Mouse (Mus musculus) hindlimb bud, embryonic 11.5 days (tissue): ENCODE measurements around the gene Nap1l5.

Source experiments
- DNase-seq: peaks from one replicate; pipeline ENCODE4 v3.0.0-alpha.2; 2012; ENCODE audit warnings: low read depth, low spot score; ENCODE audit errors: extremely low spot score

Gene Nap1l5

DNA sequence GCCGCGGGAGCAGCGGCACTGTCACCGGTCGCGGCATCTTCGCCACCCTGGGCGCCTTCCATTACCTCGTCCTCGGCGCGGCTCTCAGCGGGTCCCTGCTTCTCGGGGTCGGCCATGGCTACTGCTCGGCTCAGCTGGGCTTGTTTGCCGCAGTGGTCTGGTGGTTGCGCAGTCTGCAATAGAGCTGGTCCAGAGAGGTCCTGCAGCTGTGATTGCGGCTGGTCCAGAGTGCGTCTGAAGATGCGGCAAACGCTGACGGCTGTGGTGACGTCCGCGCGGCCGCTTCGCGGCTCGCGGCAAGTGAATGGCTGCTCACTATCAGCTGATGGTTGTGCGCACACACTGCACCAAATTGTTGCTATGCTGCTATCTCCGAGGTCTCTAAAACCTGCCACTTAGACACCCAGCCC is at the start of gene Nap1l5:
Gene Nap1l5 (minus strand): TSS at position 225 of the 410 bp plus-strand sequence.
- no peak for DNase-seq

DNA sequence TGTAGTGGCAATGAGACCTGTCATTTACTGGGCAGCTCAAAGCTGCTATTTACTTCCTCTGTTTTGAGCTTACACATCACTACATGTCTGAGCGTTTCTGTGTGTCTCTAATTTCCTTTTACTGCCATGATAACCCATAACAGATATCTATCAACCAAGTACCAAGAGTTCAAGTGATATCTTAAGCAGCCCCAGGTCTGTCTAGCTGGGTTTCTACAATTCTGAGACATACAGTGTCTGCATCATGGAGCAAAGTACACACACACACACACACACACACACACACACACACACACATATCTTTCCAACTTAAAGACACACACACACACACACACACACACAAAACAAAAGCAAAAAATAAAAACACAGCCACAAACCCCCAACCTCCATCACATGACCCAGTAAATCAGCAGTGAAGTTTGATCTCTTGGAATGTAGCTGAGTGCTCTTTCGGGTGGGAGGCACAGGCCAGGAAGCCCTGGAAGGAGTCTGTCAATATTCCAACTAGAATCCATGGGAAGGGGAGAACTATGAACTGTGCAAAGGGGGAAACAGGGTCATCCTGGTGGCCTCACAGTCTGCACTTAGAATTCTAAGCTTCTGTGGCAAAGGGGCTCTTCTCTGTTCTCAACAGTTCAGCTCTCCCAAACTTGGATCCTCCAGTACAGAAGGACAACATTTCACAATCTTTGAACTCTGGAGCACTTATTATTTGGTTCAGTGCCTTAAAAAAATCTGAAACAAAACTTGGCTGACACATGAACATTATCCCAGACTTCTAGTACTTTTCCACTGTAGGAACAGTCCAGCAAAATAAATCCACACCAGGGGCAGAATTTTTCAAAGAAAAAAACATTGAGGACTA is 44.5 kb upstream of the Nap1l5 start:
- DNase-seq = no peak

DNA sequence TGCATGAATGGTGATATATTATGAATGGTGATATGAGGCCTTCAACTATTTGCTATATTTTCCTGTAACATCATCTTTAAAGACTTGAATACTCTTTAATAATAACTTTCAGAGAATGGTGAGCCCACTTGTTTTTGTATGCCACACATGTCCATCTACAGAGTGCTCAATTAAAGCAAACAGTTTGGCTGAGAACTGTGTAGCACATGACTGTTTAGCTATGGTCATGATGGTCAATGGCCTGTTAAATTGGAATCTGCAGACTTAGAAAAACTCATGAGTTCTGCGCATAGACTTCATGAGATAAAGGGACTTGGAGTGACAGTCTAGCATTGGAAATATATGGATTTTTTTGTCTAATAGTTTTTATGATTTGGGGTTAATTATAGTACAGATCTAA is 43.5 kb upstream of the Nap1l5 start:
- no peak for DNase-seq

DNA sequence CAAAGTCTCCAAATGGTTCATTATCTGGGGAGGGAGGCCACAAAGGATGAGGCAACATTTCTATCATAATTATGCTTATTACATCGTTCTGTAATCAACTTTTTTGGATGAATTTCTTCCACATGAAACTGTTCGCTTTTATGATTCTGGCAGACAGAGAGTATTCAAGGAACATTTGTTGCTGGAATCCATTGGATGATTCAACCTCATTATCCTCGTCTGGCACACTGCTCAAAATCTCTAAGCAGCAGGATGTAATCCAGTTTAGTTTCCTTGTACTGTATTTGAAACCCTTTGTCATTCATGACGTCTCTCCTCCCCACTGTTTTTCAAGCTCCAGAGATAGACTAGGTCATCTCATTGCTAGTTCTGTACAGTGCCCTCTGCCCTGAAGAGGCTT is 40.0 kb upstream of the Nap1l5 start:
- no peak for DNase-seq

DNA sequence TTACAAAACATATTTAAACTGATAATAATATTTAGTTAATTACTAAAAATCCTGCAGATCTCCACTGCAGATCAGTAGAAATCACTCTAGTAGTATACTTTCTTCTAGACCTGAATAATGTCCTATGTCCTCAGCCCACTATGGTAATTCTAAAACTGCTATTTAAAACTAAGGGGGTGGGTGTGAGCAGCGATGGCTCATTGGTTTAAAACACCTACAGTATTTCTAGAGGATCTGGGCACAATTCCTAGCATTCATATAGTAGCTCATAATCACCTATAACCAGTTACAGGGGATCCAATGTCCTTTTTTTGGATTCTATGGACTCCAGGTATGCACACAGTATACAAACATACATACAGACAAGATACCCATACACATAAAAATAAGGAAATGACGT is 39.4 kb upstream of the Nap1l5 start:
- DNase-seq = no peak

DNA sequence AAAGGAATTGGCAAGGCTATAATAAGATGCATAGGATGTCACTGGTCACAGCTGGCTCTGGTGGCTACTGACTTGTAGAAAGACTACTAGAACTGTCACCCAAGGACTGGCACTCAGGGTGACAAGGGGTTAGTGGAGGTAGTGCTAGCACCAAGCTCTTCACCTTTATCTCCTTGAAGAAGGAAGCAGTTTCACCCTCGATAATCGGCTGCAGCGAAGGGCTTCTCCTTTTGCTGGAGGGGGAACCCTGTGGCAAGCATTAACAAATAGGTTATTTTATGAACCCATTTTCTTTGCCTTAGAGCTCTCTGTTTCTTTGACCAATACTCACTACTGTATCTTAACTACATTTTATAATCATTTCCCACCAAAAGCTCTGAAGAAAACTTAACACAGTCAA is 37.1 kb upstream of the Nap1l5 start:
- no peak for DNase-seq

DNA sequence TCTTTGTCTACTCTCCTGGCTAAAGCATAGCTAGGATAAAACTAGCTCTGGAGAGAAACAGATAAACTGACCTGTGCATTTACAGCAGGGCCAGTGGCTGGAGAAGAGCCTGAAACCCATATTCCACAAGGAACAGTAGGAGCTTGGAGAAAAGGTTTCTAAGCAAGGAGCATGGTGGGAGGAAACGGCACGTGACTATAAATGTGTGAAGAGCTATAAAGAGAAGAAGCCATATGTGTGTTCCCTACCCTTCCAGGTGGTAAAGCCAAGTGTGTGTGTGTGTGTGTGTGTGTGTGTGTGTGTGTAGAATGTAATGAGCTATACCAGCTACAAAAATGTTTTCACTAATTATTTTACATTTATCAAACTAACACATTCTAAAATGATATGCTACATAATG is 35.4 kb upstream of the Nap1l5 start:
- DNase-seq = no peak

DNA sequence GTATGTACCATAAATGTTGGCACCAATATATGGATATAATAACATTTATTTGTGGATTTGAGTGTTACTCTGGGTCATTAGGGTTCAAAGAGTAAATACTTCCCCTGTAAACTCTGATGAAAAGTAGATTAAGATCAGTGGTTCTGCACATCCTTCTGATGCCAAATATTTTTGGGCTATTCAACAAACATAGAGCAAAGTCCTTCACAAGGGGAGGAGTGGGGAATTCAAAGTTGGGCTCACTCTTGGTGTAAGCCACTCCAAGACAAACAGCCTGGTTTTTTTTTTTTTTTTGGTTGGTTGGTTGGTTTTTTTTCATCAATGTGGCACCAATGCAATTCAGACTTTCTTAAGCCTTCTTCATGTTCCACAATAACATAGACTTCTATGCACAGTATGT is 30.9 kb upstream of the Nap1l5 start:
- no peak for DNase-seq

DNA sequence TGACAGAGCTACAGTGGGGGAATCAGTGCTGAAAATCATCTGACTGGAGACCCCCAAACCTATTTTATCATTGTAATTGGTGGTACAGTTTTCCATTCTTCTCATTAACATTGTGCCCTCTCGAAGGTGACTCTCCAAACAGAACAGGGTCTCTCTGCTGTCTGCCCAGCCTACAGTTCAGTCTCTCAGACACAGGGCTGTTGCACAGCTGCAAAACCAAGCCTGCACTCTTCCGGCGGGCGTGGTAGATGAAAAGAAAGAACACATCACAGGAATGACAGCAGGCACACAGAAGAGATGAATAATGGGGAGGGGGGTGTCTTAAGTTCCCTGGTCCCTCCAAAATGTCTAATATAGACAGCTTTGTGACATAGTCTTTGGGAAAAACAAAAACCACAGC is 27.3 kb upstream of the Nap1l5 start:
- no peak for DNase-seq

DNA sequence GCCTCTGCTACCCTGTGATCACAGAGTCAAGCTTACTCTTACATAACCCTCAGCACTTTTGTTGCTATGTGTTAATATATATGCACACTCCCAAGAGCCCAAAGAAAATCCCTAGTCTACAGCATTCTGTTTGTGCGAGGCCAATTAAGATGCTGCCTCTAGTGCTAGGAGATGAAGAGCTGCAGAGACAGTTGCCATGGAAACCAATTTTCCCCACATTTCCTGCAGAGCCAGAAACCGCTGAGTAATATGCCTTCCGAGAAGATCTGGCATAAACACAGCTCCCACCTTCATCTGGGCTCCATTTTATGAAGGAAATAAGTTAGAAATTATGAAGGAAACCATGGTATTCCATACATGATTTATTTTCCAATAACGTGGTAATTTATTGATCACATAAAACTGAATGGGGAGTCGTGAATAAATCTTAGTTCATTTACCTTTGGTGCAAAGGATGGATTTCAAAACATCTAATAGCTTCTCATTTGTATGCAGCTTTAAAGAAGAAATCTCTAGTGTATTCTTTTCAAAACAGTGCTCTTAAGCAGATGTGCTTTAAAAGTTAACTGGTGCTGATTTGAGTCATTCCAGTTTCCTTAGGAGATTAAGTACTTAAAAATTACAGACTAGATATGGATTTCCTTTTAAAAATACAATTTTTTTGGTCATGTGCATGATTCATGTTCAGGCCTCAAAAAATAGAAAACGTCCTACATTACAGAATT is 26.5 kb upstream of the Nap1l5 start:
- DNase-seq = peak; percentile 64

DNA sequence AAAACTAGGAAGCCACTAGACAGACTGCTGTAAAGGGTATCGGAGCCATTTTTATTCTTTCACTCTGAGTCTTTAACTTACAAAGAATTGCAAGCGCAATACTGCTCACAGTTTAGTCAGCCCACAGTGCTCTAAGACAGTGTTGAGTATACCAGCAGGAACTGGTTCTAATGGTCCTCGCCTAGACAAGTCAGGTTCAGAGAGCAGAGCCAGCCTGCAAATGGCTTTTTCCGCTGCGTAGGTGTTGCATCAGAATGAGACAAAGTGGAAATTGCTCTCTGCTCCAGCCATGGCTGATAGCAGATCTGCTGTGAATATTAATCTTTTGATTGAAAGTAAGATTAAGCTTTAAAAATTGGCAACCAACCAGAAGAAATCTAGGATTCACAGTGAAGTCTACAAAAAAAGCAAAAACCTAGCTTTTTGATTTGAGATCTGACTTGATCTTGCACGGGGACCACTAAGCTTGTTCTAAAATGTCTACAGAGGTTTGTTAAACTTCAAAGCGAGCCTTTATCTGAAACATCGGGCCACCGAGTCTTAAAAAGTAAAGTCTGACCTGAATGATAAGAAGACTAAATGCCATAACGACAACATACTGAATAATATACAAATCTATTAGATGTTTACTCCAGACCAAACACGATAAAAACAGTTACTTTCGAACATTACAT is 25.8 kb upstream of the Nap1l5 start:
- no peak for DNase-seq

DNA sequence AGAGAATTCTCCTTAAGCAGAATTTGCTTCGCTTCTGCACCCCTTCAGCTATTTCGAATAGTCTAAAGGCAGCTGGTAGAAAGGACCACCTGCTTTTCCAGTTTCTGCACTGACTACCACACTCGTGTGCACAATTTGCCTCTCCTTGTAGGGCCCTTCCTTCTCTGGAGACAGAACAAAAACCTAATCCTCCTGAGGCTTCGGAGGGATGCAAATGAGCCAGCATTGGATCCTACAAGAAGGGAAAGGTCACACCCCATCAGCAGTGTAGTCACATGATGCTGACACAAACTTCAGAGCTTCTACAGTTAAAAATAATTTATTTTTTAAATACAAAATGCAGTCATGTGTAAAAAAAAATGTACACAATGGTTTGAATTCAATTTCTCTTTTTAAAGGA is 24.3 kb upstream of the Nap1l5 start:
- DNase-seq = no peak

DNA sequence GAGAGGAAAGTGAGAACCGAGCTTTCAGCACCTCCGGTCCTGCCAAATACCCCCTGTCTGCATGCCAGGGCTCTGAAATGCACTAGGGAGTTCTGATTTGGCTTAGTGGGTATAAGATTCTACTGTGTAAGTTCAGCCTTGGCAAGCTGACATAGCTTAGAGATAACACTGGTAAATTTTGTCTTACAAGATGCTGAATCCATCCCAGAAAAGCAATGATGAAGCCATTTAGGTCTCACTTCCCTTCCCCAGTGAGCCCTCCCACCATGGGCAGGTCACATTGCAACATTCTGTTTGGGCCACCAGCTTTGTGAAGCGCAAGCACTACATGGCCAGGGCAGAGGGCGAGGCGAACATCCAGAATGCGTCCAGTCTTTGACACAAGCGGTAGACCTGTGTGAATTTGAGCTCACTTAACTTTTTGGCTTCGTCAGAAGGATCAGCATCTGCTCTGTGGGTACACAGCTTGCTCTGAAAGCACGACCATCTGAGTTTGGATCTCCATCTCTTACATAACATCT is 23.1 kb upstream of the Nap1l5 start:
- no peak for DNase-seq

DNA sequence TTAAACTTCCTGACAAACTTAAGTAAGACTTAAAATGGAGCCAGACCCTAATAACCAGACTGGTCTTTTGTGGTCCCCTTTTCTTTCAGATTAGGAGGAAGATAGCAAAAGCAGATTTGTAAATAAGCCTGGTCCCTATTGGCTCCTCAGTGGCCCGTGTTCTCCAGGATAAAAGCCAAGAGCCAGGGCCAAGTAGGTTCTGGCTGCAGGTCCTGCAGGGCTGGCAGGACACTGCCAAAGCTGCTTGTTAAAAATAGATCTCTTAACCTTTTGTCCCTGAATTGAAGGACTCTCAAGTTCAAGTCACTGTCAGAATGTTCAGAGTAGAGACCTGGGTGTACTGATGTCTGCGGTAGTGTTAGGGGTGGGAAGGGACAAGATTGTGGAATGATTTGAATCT is 21.0 kb upstream of the Nap1l5 start:
- no peak for DNase-seq

DNA sequence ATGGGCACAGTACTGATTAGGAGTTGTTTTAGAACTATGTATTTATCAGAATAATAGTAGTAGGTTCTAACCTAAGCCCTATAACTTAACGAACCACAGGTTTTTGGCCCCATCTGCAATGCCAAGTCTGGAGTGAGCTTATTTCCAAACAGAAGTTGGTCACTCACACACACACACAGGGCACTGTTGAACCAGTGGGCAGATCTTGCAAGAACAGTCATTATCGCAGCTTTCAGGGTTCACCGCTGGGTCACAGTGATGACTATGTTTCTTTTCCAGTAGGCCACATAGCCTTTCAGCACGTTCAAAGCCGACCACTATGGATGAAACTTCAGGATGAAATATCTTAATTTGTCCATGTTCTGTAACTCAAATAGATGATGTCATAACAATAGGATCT is 15.6 kb upstream of the Nap1l5 start:
- no peak for DNase-seq

DNA sequence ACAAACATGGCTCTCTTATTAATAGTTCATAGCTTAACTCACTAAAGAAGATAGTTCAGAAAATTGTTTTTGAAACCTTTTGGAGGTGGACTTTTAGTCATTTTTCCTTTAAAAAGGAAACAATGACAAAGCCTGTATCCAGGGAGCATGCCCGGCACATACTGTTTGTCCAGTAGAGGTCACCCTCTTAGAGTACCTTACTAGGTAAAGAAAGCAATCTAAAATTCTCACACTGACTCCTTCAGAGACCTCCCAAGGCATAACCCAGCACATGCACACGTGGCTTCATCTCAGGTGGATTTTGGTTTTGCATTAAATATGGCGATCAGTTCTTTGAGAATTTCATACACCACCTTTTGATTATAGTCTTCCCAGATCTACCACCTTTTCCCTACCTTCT is 14.7 kb upstream of the Nap1l5 start:
- no peak for DNase-seq

DNA sequence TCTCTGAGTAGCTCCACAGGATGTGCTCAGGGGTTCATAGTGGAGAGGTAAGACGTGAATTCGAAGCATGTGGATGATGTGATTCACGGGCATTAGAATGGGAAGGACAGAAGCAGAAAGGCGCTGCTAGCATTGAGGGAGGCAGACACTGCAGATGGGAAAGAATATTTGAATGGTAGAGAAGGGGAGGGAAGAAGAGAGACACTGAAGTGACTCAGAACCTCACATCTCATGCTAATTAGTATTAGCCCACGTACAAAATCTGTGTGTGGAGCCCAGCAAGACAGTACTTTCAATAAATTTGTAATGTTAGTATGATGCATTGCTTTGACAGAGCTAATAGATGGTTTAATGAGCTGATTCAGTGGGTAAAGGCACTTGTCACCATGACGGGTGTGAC is 13.9 kb upstream of the Nap1l5 start:
- DNase-seq = no peak

DNA sequence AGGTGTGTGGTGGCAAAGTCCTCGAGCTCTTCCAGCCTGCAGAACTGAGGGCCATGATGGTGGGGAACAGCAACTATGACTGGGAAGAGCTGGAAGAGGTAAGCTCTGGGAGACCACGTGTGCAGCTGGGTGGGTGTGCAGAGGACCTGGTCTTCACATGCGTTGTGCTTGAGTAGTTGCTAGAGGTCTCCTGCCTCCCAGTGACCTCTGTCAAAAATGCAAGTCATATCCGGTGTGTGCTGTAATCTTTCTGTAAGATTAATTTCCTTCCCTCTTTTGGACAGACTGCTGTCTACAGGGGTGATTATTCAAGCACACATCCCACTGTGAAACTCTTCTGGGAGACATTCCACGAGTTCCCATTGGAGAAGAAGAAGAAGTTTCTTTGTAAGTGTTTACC is 9.6 kb upstream of the Nap1l5 start:
- DNase-seq = no peak

DNA sequence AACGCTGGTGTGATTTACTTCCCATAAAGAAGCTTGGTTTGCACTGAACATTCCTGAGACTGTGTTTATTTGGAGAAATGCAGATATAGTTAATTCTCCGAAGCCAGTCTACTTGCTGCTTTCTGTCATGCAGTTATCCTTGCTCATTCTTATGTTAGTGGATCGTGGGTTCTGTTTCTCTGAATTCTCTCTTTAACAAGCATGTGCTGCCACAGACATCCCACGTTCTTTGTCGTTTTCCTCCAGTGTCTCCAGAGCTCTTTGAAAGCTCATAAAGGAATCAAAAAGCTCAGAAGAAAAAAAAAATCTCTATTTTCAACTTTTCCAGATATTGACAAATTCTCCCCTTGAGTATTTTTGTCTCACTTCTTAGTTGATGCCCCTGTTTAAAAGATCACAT is 7.1 kb upstream of the Nap1l5 start:
- no peak for DNase-seq

DNA sequence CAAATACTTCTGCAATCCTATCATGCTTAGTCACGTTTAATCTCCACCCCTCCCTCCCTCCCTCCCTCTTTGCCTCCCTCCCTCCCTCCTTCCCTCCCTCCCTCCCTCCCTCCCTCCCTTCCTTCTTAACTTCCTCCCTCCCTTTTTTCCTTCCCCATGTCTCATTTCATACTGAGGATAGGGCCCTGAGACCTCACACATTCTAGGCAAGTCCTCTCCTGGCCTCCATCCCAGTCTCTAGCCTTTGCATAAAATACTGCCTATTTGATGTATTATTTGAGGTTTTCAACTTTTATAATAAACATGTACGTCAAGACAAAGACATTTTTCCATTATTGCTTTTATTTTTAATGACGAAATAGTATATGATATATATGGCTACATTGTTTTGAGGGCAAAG is 6.7 kb upstream of the Nap1l5 start:
- no peak for DNase-seq

DNA sequence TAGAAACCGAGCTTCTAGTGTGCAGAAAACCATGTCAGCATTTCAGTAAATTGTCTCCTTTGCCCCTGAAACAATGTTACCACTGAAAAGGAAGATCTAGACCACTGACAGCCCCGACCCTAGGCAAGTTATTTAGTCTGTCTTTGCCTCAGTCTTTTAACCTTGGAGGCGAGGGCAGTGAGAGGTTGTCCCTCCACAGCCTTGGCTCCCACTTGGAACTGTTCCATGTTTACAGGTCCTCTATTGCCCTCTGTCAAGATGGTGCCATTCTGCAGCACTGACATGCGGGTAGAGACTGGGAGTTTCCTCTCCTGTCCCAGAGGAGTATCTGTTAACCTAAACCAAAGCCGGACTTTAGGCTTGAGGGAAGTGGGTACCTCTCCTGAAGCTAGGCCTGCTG is 6.0 kb upstream of the Nap1l5 start:
- no peak for DNase-seq

DNA sequence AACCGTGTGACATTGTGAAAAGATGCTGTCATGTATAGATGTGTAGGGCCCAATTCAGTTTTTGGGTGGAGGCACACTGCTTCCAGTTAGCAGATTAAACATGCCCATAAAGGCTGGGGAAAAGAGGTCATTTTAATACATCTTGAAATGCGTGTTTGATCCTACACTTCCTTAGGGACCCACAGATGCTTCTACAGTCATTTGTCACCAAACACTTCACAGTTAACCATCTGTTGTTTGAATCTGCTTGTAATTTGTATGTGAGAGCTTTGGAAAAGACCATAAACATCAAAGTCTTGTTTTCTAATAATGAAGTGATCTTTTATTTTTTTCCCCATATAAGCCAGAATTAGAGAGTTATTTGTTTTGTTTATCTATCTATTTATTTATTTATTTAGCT is 915 bp upstream of the Nap1l5 start:
- no peak for DNase-seq
